Mouse (Mus musculus): ENCODE results near the gene Cog5. TPM values are rescaled to one million over a fixed set of nuclear protein-coding genes. Genes with fewer than 3 reads are reported as not detected.

The Cog5 gene
- polyA plus RNA-seq, 1 experiment from 2014 or later: 27.6 TPM

- no peak for ATAC-seq (ENCODE audit: low FRiP score, low TSS enrichment)
These were observed 49.2 kb downstream of the Cog5 start for GRCm38 (mm10) chr12:31703904-31704303.

GRCm38 (mm10) chr12:31706168-31706567, 51.5 kb downstream of the Cog5 start:
- no peak for ATAC-seq (ENCODE audit: low FRiP score, low TSS enrichment)
- Histone ChIP-seq H3K9me3 (ENCODE audit: low read length) (no peaks in the 10 kb centered on the region), H3K4me2 (replicated peaks; ENCODE audit: low read depth, low read length) (no peak overlapping the region), H3K4me1 (ENCODE audit: insufficient read depth, low read length) (no peaks in the 10 kb centered on the region), H3K4me3 (ENCODE audit: low read length) (no peak overlapping the region), H3K27me3 (ENCODE audit: insufficient read depth, low read length) (no peaks in the 10 kb centered on the region), H3K27ac (ENCODE audit: low read length) (no peak overlapping the region), H3K9ac (replicated peaks; ENCODE audit: low read length) (no peak overlapping the region), H3K36me3 (ENCODE audit: insufficient read depth, low read length) (no peaks in the 10 kb centered on the region)
- 66% methylated on average over 2 of the region's 2 CpGs for WGBS

More at GRCm38 (mm10) chr12:31703904-31704303, 49.2 kb downstream of the Cog5 start:
- no peaks in the 10 kb centered on the region for H3K4me1 ChIP-seq (ENCODE audit: insufficient read depth, low read length)
- 84% methylated on average over 6 of the region's 6 CpGs for WGBS
- no peaks in the 10 kb centered on the region for H3K9me3 ChIP-seq (ENCODE audit: low read length)
- H3K4me3 ChIP-seq (ENCODE audit: low read length): no peak overlapping the region
- H3K9ac ChIP-seq (replicated peaks; ENCODE audit: low read length): no peak overlapping the region
- no peak overlapping the region for H3K27ac ChIP-seq (ENCODE audit: low read length)
- H3K36me3 ChIP-seq (ENCODE audit: insufficient read depth, low read length): no peaks in the 10 kb centered on the region
- H3K27me3 ChIP-seq (ENCODE audit: insufficient read depth, low read length): no peaks in the 10 kb centered on the region
- H3K4me2 ChIP-seq (replicated peaks; ENCODE audit: low read depth, low read length): no peak overlapping the region

- WGBS: 66% methylated on average over 1 of the region's 1 CpGs
- H3K4me2 ChIP-seq (replicated peaks; ENCODE audit: low read depth, low read length): no peak overlapping the region
- no peaks in the 10 kb centered on the region for H3K9me3 ChIP-seq (ENCODE audit: low read length)
- no peak overlapping the region for H3K27ac ChIP-seq (ENCODE audit: low read length)
- no peak for ATAC-seq (ENCODE audit: low FRiP score, low TSS enrichment)
- H3K9ac ChIP-seq (replicated peaks; ENCODE audit: low read length): no peak overlapping the region
- no peaks in the 10 kb centered on the region for H3K4me1 ChIP-seq (ENCODE audit: insufficient read depth, low read length)
- no peaks in the 10 kb centered on the region for H3K27me3 ChIP-seq (ENCODE audit: insufficient read depth, low read length)
- no peak overlapping the region for H3K4me3 ChIP-seq (ENCODE audit: low read length)
- H3K36me3 ChIP-seq (ENCODE audit: insufficient read depth, low read length): no peaks in the 10 kb centered on the region
These were observed 52.9 kb downstream of the Cog5 start for GRCm38 (mm10) chr12:31707531-31707930.

- Histone ChIP-seq H3K4me2 (replicated peaks; ENCODE audit: low read depth, low read length) (no peak overlapping the region), H3K4me1 (ENCODE audit: insufficient read depth, low read length) (no peaks in the 10 kb centered on the region), H3K27me3 (ENCODE audit: insufficient read depth, low read length) (no peaks in the 10 kb centered on the region), H3K36me3 (ENCODE audit: insufficient read depth, low read length) (no peaks in the 10 kb centered on the region), H3K4me3 (ENCODE audit: low read length) (no peak overlapping the region), H3K9me3 (ENCODE audit: low read length) (no peaks in the 10 kb centered on the region), H3K27ac (ENCODE audit: low read length) (no peak overlapping the region), H3K9ac (replicated peaks; ENCODE audit: low read length) (no peak overlapping the region)
- no peak for ATAC-seq (ENCODE audit: low FRiP score, low TSS enrichment)
- WGBS: 91% methylated on average over 6 of the region's 6 CpGs
These were observed 55.0 kb downstream of the Cog5 start for GRCm38 (mm10) chr12:31709665-31710064.

- H3K4me2 ChIP-seq (replicated peaks; ENCODE audit: low read depth, low read length): no peak overlapping the region
- no peak overlapping the region for H3K27ac ChIP-seq (ENCODE audit: low read length)
- H3K9me3 ChIP-seq (ENCODE audit: low read length): no peaks in the 10 kb centered on the region
- H3K9ac ChIP-seq (replicated peaks; ENCODE audit: low read length): no peak overlapping the region
- H3K27me3 ChIP-seq (ENCODE audit: insufficient read depth, low read length): no peaks in the 10 kb centered on the region
- no peak overlapping the region for H3K4me3 ChIP-seq (ENCODE audit: low read length)
- H3K4me1 ChIP-seq (ENCODE audit: insufficient read depth, low read length): no peaks in the 10 kb centered on the region
- no peaks in the 10 kb centered on the region for H3K36me3 ChIP-seq (ENCODE audit: insufficient read depth, low read length)
- WGBS: 55% methylated on average over 5 of the region's 5 CpGs
- ATAC-seq (ENCODE audit: low FRiP score, low TSS enrichment): no peak
These were observed 57.6 kb downstream of the Cog5 start for GRCm38 (mm10) chr12:31712233-31712632.

- no peak for ATAC-seq (ENCODE audit: low FRiP score, low TSS enrichment)
- Histone ChIP-seq H3K4me2 (replicated peaks; ENCODE audit: low read depth, low read length) (no peak overlapping the region), H3K27ac (ENCODE audit: low read length) (no peak overlapping the region), H3K9me3 (ENCODE audit: low read length) (no peaks in the 10 kb centered on the region), H3K27me3 (ENCODE audit: insufficient read depth, low read length) (no peaks in the 10 kb centered on the region), H3K4me3 (ENCODE audit: low read length) (no peak overlapping the region), H3K4me1 (ENCODE audit: insufficient read depth, low read length) (no peaks in the 10 kb centered on the region), H3K36me3 (ENCODE audit: insufficient read depth, low read length) (no peaks in the 10 kb centered on the region), H3K9ac (replicated peaks; ENCODE audit: low read length) (no peak overlapping the region)
- WGBS: 52% methylated on average over 4 of the region's 4 CpGs
These were observed 58.1 kb downstream of the Cog5 start for GRCm38 (mm10) chr12:31712727-31713126.

- 41% methylated on average over 6 of the region's 6 CpGs for WGBS
- no peak for ATAC-seq (ENCODE audit: low FRiP score, low TSS enrichment)
- H3K27ac ChIP-seq (ENCODE audit: low read length): no peak within 1 kb of the TSS
These were observed 58.9 kb downstream of the Cog5 start, which contains the start of gene Gpr22 for GRCm38 (mm10) chr12:31713600-31713999. Gene Gpr22 (minus strand): TSS chr12:31713947.

GRCm38 (mm10) chr12:31714070-31714469, 59.4 kb downstream of the Cog5 start:
- H3K4me1 ChIP-seq (ENCODE audit: insufficient read depth, low read length): no peaks in the 10 kb centered on the region
- no peak overlapping the region for H3K4me2 ChIP-seq (replicated peaks; ENCODE audit: low read depth, low read length)
- H3K9me3 ChIP-seq (ENCODE audit: low read length): no peaks in the 10 kb centered on the region
- WGBS: 62% methylated on average over 3 of the region's 3 CpGs
- H3K36me3 ChIP-seq (ENCODE audit: insufficient read depth, low read length): no peaks in the 10 kb centered on the region
- ATAC-seq (ENCODE audit: low FRiP score, low TSS enrichment): no peak
- no peak overlapping the region for H3K4me3 ChIP-seq (ENCODE audit: low read length)
- no peak overlapping the region for H3K9ac ChIP-seq (replicated peaks; ENCODE audit: low read length)
- no peak overlapping the region for H3K27ac ChIP-seq (ENCODE audit: low read length)
- H3K27me3 ChIP-seq (ENCODE audit: insufficient read depth, low read length): no peaks in the 10 kb centered on the region

More at GRCm38 (mm10) chr12:31713600-31713999, 58.9 kb downstream of the Cog5 start, which contains the start of gene Gpr22:
- Histone ChIP-seq H3K4me2 (replicated peaks; ENCODE audit: low read depth, low read length) (no peak within 1 kb of the TSS), H3K4me3 (ENCODE audit: low read length) (no peak within 1 kb of the TSS), H3K9me3 (ENCODE audit: low read length) (no peaks in the 10 kb centered on the region), H3K36me3 (ENCODE audit: insufficient read depth, low read length) (no peaks in the 10 kb centered on the region), H3K4me1 (ENCODE audit: insufficient read depth, low read length) (no peaks in the 10 kb centered on the region), H3K9ac (replicated peaks; ENCODE audit: low read length) (no peak within 1 kb of the TSS), H3K27me3 (ENCODE audit: insufficient read depth, low read length) (no peaks in the 10 kb centered on the region)

- Histone ChIP-seq H3K36me3 (ENCODE audit: insufficient read depth, low read length) (no peaks in the 10 kb centered on the region), H3K4me1 (ENCODE audit: insufficient read depth, low read length) (no peaks in the 10 kb centered on the region), H3K9ac (replicated peaks; ENCODE audit: low read length) (no peak overlapping the region), H3K4me2 (replicated peaks; ENCODE audit: low read depth, low read length) (no peak overlapping the region), H3K27me3 (ENCODE audit: insufficient read depth, low read length) (no peaks in the 10 kb centered on the region), H3K4me3 (ENCODE audit: low read length) (no peak overlapping the region), H3K9me3 (ENCODE audit: low read length) (no peaks in the 10 kb centered on the region), H3K27ac (ENCODE audit: low read length) (no peak overlapping the region)
- no peak for ATAC-seq (ENCODE audit: low FRiP score, low TSS enrichment)
- WGBS: 85% methylated on average over 1 of the region's 1 CpGs
These were observed 65.1 kb downstream of the Cog5 start for GRCm38 (mm10) chr12:31719586-31720275.

- Histone ChIP-seq H3K36me3 (ENCODE audit: insufficient read depth, low read length) (no peaks in the 10 kb centered on the region), H3K9ac (replicated peaks; ENCODE audit: low read length) (no peak overlapping the region), H3K9me3 (ENCODE audit: low read length) (no peaks in the 10 kb centered on the region), H3K27ac (ENCODE audit: low read length) (no peak overlapping the region), H3K27me3 (ENCODE audit: insufficient read depth, low read length) (no peaks in the 10 kb centered on the region), H3K4me2 (replicated peaks; ENCODE audit: low read depth, low read length) (no peak overlapping the region), H3K4me3 (ENCODE audit: low read length) (no peak overlapping the region), H3K4me1 (ENCODE audit: insufficient read depth, low read length) (no peaks in the 10 kb centered on the region)
- WGBS: 81% methylated on average over 3 of the region's 3 CpGs
- no peak for ATAC-seq (ENCODE audit: low FRiP score, low TSS enrichment)
These were observed 69.9 kb downstream of the Cog5 start for GRCm38 (mm10) chr12:31724576-31724975.

Data from kidney, embryonic 16.5 days (tissue).